Mouse (Mus musculus): ENCODE results near the gene Glt1d1. TPM values are rescaled to one million over a fixed set of nuclear protein-coding genes. Genes with fewer than 3 reads are reported as not detected.

The Glt1d1 gene
- polyA plus RNA-seq, 1 experiment from 2014 or later, result 1.5 TPM

DNA sequence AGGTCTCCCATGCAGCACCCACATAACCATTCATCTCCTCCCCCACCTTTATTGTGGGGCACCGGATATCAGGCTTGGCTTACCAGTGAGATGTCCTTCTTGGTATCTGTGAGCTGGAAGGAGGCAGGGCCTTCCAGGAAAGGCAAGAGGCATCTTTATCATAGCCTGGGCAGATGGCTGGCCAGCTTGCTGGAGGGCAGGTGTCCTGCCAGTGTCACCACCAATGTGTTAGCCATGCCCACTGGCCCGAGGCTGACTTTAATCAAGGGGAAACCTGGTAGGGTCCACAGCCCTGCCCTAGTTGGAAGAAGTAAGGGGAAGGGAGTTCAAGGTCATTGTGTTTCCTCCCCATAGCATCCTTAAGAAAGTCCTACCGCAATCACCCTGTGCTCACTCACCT, 123.9 kb downstream of the Glt1d1 start:
- DNase-seq (ENCODE audit: low spot score) (no peak), ATAC-seq (replicated peaks; ENCODE audit: low FRiP score) (no peak)
- Histone ChIP-seq H3K36me3 (ENCODE audit: control insufficient read depth, insufficient read depth, low read length) (no peaks in the 10 kb centered on the region), H3K4me1 (replicated peaks; ENCODE audit: control insufficient read depth, insufficient read depth, low read length) (peaks cover under 1% of the 10 kb centered on the region; the same call in 1 of the 2 replicates), H3K4me3 (ENCODE audit: low read depth, low read length) (no peak overlapping the region), H3K27ac (ENCODE audit: low read depth, low read length) (no peak overlapping the region), H3K27me3 (ENCODE audit: control insufficient read depth, insufficient read depth, low read length) (no peaks in the 10 kb centered on the region), H3K9ac (ENCODE audit: low read length) (no peak overlapping the region), H3K9me3 (ENCODE audit: control insufficient read depth, low read length) (no peaks in the 10 kb centered on the region), H3K4me2 (ENCODE audit: low read depth, low read length, severe bottlenecking) (no peak overlapping the region)
- 91% methylated on average over 3 of the region's 3 CpGs for WGBS

DNA sequence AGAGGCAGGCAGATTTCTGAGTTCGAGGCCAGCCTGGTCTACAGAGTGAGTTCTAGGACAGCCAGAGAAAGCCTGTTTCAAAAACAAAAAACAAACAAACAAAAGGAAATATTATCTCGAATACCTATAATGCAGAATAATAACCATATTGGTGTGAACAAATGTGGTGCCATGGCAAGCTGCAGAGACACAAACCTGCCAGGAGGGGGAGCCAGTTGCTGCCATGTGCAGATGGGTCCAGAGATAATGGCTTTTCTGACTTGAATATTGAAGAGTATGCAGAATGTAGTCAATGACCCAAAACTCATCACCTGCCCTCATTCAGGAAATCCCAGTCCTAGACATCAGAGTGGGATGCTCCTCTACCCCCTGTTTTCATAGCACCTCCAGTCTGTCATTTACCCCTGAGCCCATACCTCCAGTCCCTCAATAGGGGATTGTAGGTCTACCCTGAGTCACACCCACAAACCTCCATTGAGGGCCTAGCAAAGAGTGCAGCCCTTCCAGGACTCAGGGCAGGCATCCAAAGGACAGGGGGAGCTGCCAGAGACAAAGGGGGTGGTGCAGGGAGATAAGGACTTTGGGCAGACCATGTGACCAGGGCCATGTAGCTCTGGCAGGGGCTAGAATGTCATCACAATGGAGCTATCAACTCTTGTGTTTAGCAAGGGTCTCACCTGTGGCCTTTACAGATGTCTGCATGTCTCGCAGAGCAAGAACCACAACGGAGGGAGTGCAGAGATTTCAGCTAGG, 124.8 kb downstream of the Glt1d1 start:
- 92% methylated on average over 4 of the region's 4 CpGs for WGBS
- H3K9ac ChIP-seq (ENCODE audit: low read length), result no peak overlapping the region

DNA sequence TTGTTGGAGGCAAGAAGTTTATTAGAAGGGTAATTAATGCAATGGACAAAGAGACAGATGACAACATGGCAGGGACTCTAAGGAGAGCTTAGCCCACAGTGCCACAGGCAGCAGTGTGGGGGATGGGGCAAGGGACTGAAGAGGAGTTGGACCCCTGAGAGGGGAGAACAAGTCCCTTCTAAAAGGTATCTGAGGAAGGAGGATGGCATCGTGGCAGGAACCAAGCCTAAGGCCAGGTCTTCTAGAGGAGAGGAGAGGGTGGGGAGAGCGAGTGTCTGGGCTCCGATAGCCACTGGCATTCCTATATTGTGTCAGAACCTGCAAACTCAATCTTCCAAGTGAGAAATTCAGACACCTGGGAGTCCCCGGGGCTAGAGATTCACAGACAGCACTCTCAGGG, 126.5 kb downstream of the Glt1d1 start:
- no peaks in the 10 kb centered on the region for H3K36me3 ChIP-seq (ENCODE audit: control insufficient read depth, insufficient read depth, low read length)
- no peak overlapping the region for H3K27ac ChIP-seq (ENCODE audit: low read depth, low read length)
- no peak overlapping the region for H3K4me2 ChIP-seq (ENCODE audit: low read depth, low read length, severe bottlenecking)
- no peak overlapping the region for H3K4me3 ChIP-seq (ENCODE audit: low read depth, low read length)
- H3K27me3 ChIP-seq (ENCODE audit: control insufficient read depth, insufficient read depth, low read length), result no peaks in the 10 kb centered on the region
- H3K4me1 ChIP-seq (replicated peaks; ENCODE audit: control insufficient read depth, insufficient read depth, low read length), result no peaks in the 10 kb centered on the region
- ATAC-seq (replicated peaks; ENCODE audit: low FRiP score) (no peak), DNase-seq (ENCODE audit: low spot score) (no peak)
- no peaks in the 10 kb centered on the region for H3K9me3 ChIP-seq (ENCODE audit: control insufficient read depth, low read length)
- WGBS, result 79% methylated on average over 4 of the region's 4 CpGs
- H3K9ac ChIP-seq (ENCODE audit: low read length), result no peak overlapping the region

More for the DNA sequence above, 124.8 kb downstream of the Glt1d1 start:
- H3K4me3 ChIP-seq (ENCODE audit: low read depth, low read length), result no peak overlapping the region
- DNase-seq (ENCODE audit: low spot score) (no peak), ATAC-seq (replicated peaks; ENCODE audit: low FRiP score) (no peak)
- no peaks in the 10 kb centered on the region for H3K9me3 ChIP-seq (ENCODE audit: control insufficient read depth, low read length)
- no peak overlapping the region for H3K27ac ChIP-seq (ENCODE audit: low read depth, low read length)
- H3K36me3 ChIP-seq (ENCODE audit: control insufficient read depth, insufficient read depth, low read length), result no peaks in the 10 kb centered on the region
- no peaks in the 10 kb centered on the region for H3K27me3 ChIP-seq (ENCODE audit: control insufficient read depth, insufficient read depth, low read length)
- no peak overlapping the region for H3K4me2 ChIP-seq (ENCODE audit: low read depth, low read length, severe bottlenecking)
- no peaks in the 10 kb centered on the region for H3K4me1 ChIP-seq (replicated peaks; ENCODE audit: control insufficient read depth, insufficient read depth, low read length)

Other genes starting within 250 kb of the Glt1d1 start
- 24.5 and 28.0 TPM in 2 replicates for gene Slc15a4, start 635 bp downstream of the Glt1d1 start, polyA plus RNA-seq (2014; fragmentation: Nextera tagmentation; extraction: Ambion mirVana)

Data from forebrain, embryonic 11.5 days (tissue).